Mouse (Mus musculus) ES-Bruce4 (cell line): Measurements from ENCODE around the gene Slc22a16. TPM values are rescaled to one million over a fixed set of nuclear protein-coding genes. Genes with fewer than 3 reads are reported as not detected.

ENCODE experiments used
- H3K27ac ChIP-seq: 2 replicates; pipeline ENCODE4 v1.5.1; 2012; ENCODE audit warnings: low read length, inconsistent platforms; ENCODE audit not compliant: insufficient read depth
- H3K27me3 ChIP-seq: 2 replicates; pipeline ENCODE4 v1.6.1; 2012; ENCODE audit warnings: mild to moderate bottlenecking, low read length, inconsistent platforms; ENCODE audit not compliant: control insufficient read depth, poor library complexity, insufficient read depth, severe bottlenecking
- H3K36me3 ChIP-seq: 2 replicates; pipeline ENCODE4 v1.6.1; 2012; ENCODE audit warnings: inconsistent platforms, mild to moderate bottlenecking, low read length, moderate library complexity; ENCODE audit not compliant: control insufficient read depth, poor library complexity, insufficient read depth, severe bottlenecking
- H3K4me1 ChIP-seq: one replicate; pipeline ENCODE4 v1.8.1; 2011; ENCODE audit warnings: low read length; ENCODE audit not compliant: control insufficient read depth, insufficient read depth
- H3K4me3 ChIP-seq: 2 replicates; pipeline ENCODE4 v1.5.1; 2011; ENCODE audit warnings: low read depth, mild to moderate bottlenecking, low read length
- H3K9ac ChIP-seq: 2 replicates; pipeline ENCODE4 v1.6.1; 2012; ENCODE audit warnings: low read depth, mild to moderate bottlenecking, inconsistent platforms; ENCODE audit not compliant: poor library complexity, severe bottlenecking
- H3K9me3 ChIP-seq: replicated peaks from 2 replicates; pipeline ENCODE4 v1.6.1; 2012; ENCODE audit warnings: mild to moderate bottlenecking, low read length, inconsistent platforms; ENCODE audit not compliant: control insufficient read depth, poor library complexity, insufficient read depth, severe bottlenecking
- CTCF ChIP-seq: IDR thresholded peaks from one replicate; pipeline ENCODE4 v1.8.1; 2011; ENCODE audit warnings: low read depth, low read length
- EP300 ChIP-seq: IDR thresholded peaks from 2 replicates; pipeline ENCODE4 v1.6.1; 2011; ENCODE audit warnings: low read depth, low read length; ENCODE audit not compliant: insufficient read depth
- POLR2A ChIP-seq: IDR thresholded peaks from one replicate; pipeline ENCODE4 v1.8.1; 2011; ENCODE audit warnings: low read length; ENCODE audit not compliant: insufficient read depth
- polyA plus RNA-seq: library from polyadenylated mRNA; stranded (reverse); fragments of >200 nt; gene quantifications from 2 replicates; pipeline ENCODE4 v1.2.4, GENCODE M21; 2011; ENCODE audit warnings: low read depth; ENCODE audit not compliant: missing spikeins, insufficient read depth, insufficient read length

The Slc22a16 gene
- polyA plus RNA-seq, 1 experiment = not detected

DNA sequence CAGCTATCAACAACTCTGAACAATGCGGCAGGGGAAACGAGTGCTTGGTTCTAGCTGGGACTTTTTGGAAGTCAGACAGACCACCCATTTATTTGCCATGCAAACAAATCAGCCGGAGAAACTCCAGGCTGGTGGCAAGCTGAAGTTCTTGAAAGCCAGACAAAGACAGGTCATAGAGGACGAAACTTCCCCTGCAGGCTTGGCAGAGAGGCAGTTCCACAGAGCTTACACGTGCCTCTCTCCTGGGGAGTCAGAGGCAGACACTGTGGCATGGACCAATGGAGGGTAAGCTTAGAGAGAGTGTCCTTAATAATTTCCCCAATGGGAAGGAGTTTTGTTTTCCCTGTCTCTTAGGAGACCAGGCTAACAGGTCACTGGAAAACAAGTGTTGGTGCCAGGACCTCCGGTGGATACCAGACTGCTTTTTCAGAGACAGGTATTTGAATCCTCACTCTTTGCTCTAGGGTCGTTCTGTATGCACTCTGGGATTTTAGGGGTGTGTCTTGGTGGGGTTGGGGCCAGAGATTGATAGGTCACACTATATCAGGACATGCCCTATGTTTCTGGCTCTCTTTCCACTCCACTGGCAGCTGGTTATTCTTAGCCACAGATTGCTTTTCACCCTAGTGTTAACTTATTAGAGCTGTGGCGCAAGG lies 59.6 kb downstream of the Slc22a16 start, which contains the start of gene Ddo:
Gene Ddo, plus strand, starts transcription at position 356 of the 656 bp plus-strand sequence.
- TF ChIP-seq EP300 (no peak), CTCF (no peak), POLR2A (no peak)
- no peak within 1 kb of the TSS for H3K27ac ChIP-seq
- H3K27me3 ChIP-seq = no peaks in the 10 kb centered on the region
- no peak within 1 kb of the TSS for H3K4me3 ChIP-seq
- no peaks in the 10 kb centered on the region for H3K4me1 ChIP-seq
- no peaks in the 10 kb centered on the region for H3K36me3 ChIP-seq
- no peaks in the 10 kb centered on the region for H3K9me3 ChIP-seq
- no peak within 1 kb of the TSS for H3K9ac ChIP-seq

GRCm38 (mm10) chr10:40630457-40630856 lies 60.3 kb downstream of the Slc22a16 start:
- TF ChIP-seq EP300 (no peak), POLR2A (no peak), CTCF (no peak)
- no peak overlapping the region for H3K4me3 ChIP-seq
- H3K9ac ChIP-seq = no peak overlapping the region
- no peaks in the 10 kb centered on the region for H3K36me3 ChIP-seq
- no peaks in the 10 kb centered on the region for H3K27me3 ChIP-seq
- no peaks in the 10 kb centered on the region for H3K4me1 ChIP-seq
- H3K27ac ChIP-seq = no peak overlapping the region
- H3K9me3 ChIP-seq = no peaks in the 10 kb centered on the region

- Histone ChIP-seq H3K4me3 (no peak overlapping the region), H3K9ac (no peak overlapping the region), H3K9me3 (no peaks in the 10 kb centered on the region), H3K4me1 (no peaks in the 10 kb centered on the region), H3K27me3 (no peaks in the 10 kb centered on the region), H3K27ac (no peak overlapping the region), H3K36me3 (no peaks in the 10 kb centered on the region)
- TF ChIP-seq EP300 = no peak
- no peak for TF ChIP-seq POLR2A
- no peak for TF ChIP-seq CTCF
These were observed 60.8 kb downstream of the Slc22a16 start for GRCm38 (mm10) chr10:40630961-40631360.

GRCm38 (mm10) chr10:40632087-40632486 lies 62.0 kb downstream of the Slc22a16 start:
- no peaks in the 10 kb centered on the region for H3K27me3 ChIP-seq
- no peak for TF ChIP-seq POLR2A
- TF ChIP-seq CTCF = no peak
- no peak for TF ChIP-seq EP300
- H3K9me3 ChIP-seq = no peaks in the 10 kb centered on the region
- no peaks in the 10 kb centered on the region for H3K36me3 ChIP-seq
- H3K4me3 ChIP-seq = no peak overlapping the region
- no peaks in the 10 kb centered on the region for H3K4me1 ChIP-seq
- H3K27ac ChIP-seq = no peak overlapping the region
- no peak overlapping the region for H3K9ac ChIP-seq

DNA sequence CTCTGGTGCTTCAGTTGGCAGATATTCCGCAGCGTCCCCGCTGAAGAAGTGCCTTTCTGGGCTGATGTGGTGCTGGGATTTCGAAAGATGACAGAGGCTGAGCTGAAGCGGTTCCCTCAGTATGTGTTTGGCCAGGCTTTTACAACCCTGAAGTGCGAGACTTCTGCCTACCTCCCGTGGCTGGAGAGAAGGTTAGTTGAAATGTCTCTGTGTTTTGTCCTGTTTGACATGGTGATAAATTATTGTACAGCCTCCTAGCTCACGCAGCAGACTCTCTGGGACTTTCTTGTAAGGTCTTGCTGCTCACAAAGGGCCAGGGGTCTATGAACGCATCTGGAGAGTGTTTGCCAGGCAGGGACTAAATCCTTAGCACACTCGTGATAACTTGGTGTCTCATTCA lies 67.2 kb downstream of the Slc22a16 start:
- Histone ChIP-seq H3K4me3 (no peak overlapping the region), H3K9ac (no peak overlapping the region), H3K9me3 (no peaks in the 10 kb centered on the region), H3K27me3 (no peaks in the 10 kb centered on the region), H3K27ac (no peak overlapping the region), H3K4me1 (peaks cover 4% of the 10 kb centered on the region), H3K36me3 (no peaks in the 10 kb centered on the region)
- TF ChIP-seq CTCF = no peak
- no peak for TF ChIP-seq POLR2A
- no peak for TF ChIP-seq EP300

GRCm38 (mm10) chr10:40638276-40638675 lies 68.1 kb downstream of the Slc22a16 start:
- Histone ChIP-seq H3K4me1 (peaks cover 4% of the 10 kb centered on the region), H3K9ac (no peak overlapping the region), H3K27ac (no peak overlapping the region), H3K9me3 (no peaks in the 10 kb centered on the region), H3K4me3 (no peak overlapping the region), H3K27me3 (no peaks in the 10 kb centered on the region), H3K36me3 (no peaks in the 10 kb centered on the region)
- TF ChIP-seq CTCF (no peak), EP300 (no peak), POLR2A (no peak)
